Mouse (Mus musculus) kidney, embryonic 14.5 days (tissue): Measurements from ENCODE around the gene Mast3. TPM values are rescaled to one million over a fixed set of nuclear protein-coding genes. Genes with fewer than 3 reads are reported as not detected.

ENCODE experiments used
- ATAC-seq: fragments of 200-750 bp; cut with Nextera tagmentation; 2 replicates; pipeline ENCODE4 v1.8.0; 2017; ENCODE audit warnings: moderate number of reproducible peaks, mild to moderate bottlenecking, moderate TSS enrichment, moderate library complexity; ENCODE audit not compliant: low FRiP score, low TSS enrichment
- H3K27ac ChIP-seq: fragments of 300-500 bp; sonication (generic); 2 replicates; pipeline ENCODE4 v1.5.1; 2014; ENCODE audit warnings: low read depth, mild to moderate bottlenecking, low read length, moderate library complexity, mixed read lengths
- H3K27me3 ChIP-seq: fragments of 300-500 bp; sonication (generic); 2 replicates; pipeline ENCODE4 v1.6.1; 2014; ENCODE audit warnings: mild to moderate bottlenecking, low read length; ENCODE audit not compliant: control insufficient read depth, insufficient read depth
- H3K36me3 ChIP-seq: fragments of 300-500 bp; sonication (generic); 2 replicates; pipeline ENCODE4 v1.6.1; 2014; ENCODE audit warnings: low read length, mixed read lengths; ENCODE audit not compliant: control insufficient read depth, insufficient read depth
- H3K4me1 ChIP-seq: fragments of 300-500 bp; sonication (generic); 2 replicates; pipeline ENCODE4 v1.6.1; 2014; ENCODE audit warnings: low read length, mixed read lengths; ENCODE audit not compliant: control insufficient read depth, insufficient read depth
- H3K4me2 ChIP-seq: fragments of 300-500 bp; sonication (generic); replicated peaks from 2 replicates; pipeline ENCODE4 v1.6.1; 2014; ENCODE audit warnings: low read depth, mild to moderate bottlenecking, low read length
- H3K4me3 ChIP-seq: fragments of 300-500 bp; sonication (generic); 2 replicates; pipeline ENCODE4 v1.5.1; 2014; ENCODE audit warnings: mild to moderate bottlenecking, low read length
- H3K9ac ChIP-seq: fragments of 300-500 bp; sonication (generic); 2 replicates; pipeline ENCODE4 v1.6.1; 2014; ENCODE audit warnings: low read depth, mild to moderate bottlenecking, low read length, moderate library complexity
- H3K9me3 ChIP-seq: fragments of 300-500 bp; sonication (generic); 2 replicates; pipeline ENCODE4 v1.6.1; 2016; ENCODE audit warnings: low read length; ENCODE audit not compliant: control insufficient read depth
- WGBS: fragments of 180-500 bp; shearing (Covaris S2); extraction: QIAGEN DNeasy Blood & Tissue Kit; methylation state at CpG from one replicate; pipeline ENCODE4 v1.1.7; 2014; 5-methylcytosine and 5-hydroxymethylcytosine counted together
- polyA plus RNA-seq: library from polyadenylated mRNA; unstranded; fragments of >200 nt; fragmentation: Nextera tagmentation; extraction: Ambion mirVana; gene quantifications from 2 replicates; pipeline ENCODE4 v1.2.1, GENCODE M21; 2014

The Mast3 gene
- polyA plus RNA-seq, 1 experiment from 2014 or later: 17.2 TPM

DNA sequence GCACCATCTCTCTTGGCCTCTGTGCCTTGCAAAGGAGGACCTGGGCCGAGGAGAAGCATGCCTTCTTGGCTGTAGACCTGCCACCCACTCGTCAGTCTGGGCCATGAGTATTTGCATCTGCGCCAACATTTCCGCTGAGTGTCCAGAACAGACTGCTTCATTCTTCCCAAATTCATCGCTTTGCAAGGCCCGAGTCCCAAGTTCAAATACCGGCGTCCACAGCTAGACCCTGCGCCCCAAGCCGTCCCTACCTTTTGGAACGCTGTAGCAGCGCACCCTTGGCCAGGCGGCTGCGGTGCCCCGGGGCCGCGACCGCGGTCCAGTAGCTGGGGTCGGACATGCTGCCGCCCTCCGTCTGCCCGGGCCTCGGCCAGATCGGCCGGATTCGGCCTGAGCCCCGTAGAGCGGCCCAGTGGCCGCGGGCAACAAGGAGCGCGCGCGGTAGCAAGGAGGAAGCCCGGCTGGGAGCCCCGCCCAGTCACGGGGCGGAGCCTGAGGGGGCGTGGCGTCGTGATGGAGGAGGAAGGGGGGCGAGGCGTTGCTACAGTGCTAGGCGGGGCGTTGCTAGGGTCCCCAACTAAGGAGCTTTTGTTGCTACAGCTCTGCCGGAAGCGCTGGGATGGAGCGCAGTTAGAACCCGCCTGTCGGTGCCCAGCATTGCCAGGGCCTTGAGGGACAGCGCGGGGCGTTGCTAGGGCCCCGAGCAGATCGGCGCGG lies 12.7 kb downstream of the Mast3 start:
- H3K27me3 ChIP-seq: peaks cover 7% of the 10 kb centered on the region; the same call in 1 of the 2 replicates
- peaks cover 29% of the 10 kb centered on the region for H3K4me1 ChIP-seq
- peaks cover 10% of the 10 kb centered on the region for H3K36me3 ChIP-seq
- peak overlapping the region; percentile 81 for H3K27ac ChIP-seq
- H3K4me2 ChIP-seq: peak overlapping the region; percentile 84
- peak overlapping the region; percentile 71 for H3K4me3 ChIP-seq
- peak; percentile 82 for ATAC-seq
- WGBS: 4% methylated on average over 58 of the region's 58 CpGs
- H3K9ac ChIP-seq: peak overlapping the region; percentile 84
- no peaks in the 10 kb centered on the region for H3K9me3 ChIP-seq

DNA sequence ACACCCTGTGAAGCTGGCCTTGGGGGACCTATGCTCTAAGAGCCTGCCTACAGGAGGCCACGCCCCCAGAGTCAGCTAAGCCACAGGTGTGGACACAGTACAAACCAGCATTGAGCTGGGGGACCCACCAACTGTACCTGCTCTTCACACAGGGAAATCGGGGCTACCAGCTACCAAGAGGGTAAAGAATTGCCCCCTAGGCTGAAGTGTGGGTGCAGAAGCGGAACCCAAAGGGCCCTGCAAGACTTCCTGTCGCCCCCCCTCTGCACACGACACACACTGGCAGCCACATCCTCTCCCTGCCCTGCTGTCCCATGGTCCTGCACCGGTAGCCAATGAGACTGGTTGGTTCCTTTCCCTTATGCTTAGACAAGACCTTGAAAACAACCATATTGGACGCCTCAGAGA lies 13.6 kb downstream of the Mast3 start:
- Histone ChIP-seq H3K4me3 (peak overlapping the region; percentile 71), H3K27ac (peak overlapping the region; percentile 8; the same call in 1 of the 2 replicates), H3K27me3 (peaks cover 7% of the 10 kb centered on the region; the same call in 1 of the 2 replicates), H3K4me1 (peaks cover 29% of the 10 kb centered on the region), H3K36me3 (peaks cover 19% of the 10 kb centered on the region), H3K9me3 (no peaks in the 10 kb centered on the region), H3K4me2 (peak overlapping the region; percentile 84), H3K9ac (peak overlapping the region; percentile 84; the same call in 1 of the 2 replicates)
- 56% methylated on average over 7 of the region's 7 CpGs for WGBS
- no peak for ATAC-seq

DNA sequence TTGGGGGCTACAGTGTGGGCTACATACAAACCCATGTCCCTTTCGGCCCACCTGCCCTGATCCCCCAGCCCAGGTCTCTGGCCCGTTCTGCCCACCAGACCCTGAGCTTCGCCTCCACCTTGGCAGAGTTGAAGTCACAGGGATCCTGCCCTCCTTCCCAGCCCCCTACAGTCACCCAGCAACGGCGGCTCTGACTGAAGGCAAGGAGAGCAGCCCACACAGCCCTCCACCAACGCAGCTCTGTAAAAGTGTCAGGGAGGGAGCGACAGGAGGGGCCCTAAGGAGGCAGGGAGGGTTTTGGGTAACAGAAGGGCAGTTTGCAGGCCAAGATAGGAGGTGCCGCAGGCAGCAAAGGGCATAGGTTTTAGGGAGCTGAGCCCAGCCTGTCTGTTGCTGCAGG lies 14.0 kb downstream of the Mast3 start:
- H3K4me3 ChIP-seq: peak overlapping the region; percentile 71
- WGBS: 29% methylated on average over 8 of the region's 8 CpGs
- H3K9ac ChIP-seq: peak overlapping the region; percentile 84; the same call in 1 of the 2 replicates
- no peaks in the 10 kb centered on the region for H3K9me3 ChIP-seq
- H3K4me2 ChIP-seq: peak overlapping the region; percentile 84
- peaks cover 29% of the 10 kb centered on the region for H3K4me1 ChIP-seq
- no peak for ATAC-seq
- peaks cover 7% of the 10 kb centered on the region; the same call in 1 of the 2 replicates for H3K27me3 ChIP-seq
- H3K27ac ChIP-seq: peak overlapping the region; percentile 8; the same call in 1 of the 2 replicates
- H3K36me3 ChIP-seq: peaks cover 23% of the 10 kb centered on the region

DNA sequence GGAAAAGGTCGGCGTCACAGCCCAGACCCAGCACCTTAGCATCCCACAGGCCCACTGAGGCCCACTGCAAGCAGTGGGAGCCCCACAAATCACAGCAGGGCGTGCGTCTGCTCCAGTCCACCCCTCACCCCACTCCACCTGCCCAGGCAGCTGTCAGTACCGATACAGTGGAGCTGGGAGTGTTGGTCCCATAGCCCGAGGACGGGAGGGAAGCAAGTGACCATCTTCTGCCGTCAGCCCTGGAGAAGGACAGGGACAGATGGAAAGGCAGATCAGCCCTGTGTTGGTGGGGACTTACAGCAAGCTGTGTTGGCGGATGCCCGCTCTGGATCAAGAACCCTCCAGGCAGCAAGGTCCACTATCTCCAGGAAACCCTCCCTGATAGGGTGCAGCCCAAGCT lies 15.8 kb downstream of the Mast3 start:
- Histone ChIP-seq H3K4me3 (no peak overlapping the region), H3K9me3 (no peaks in the 10 kb centered on the region), H3K9ac (no peak overlapping the region), H3K27ac (no peak overlapping the region), H3K27me3 (peaks cover 3% of the 10 kb centered on the region; the same call in 1 of the 2 replicates), H3K36me3 (peaks cover 40% of the 10 kb centered on the region), H3K4me1 (peaks cover 29% of the 10 kb centered on the region), H3K4me2 (no peak overlapping the region)
- no peak for ATAC-seq
- 78% methylated on average over 10 of the region's 10 CpGs for WGBS

DNA sequence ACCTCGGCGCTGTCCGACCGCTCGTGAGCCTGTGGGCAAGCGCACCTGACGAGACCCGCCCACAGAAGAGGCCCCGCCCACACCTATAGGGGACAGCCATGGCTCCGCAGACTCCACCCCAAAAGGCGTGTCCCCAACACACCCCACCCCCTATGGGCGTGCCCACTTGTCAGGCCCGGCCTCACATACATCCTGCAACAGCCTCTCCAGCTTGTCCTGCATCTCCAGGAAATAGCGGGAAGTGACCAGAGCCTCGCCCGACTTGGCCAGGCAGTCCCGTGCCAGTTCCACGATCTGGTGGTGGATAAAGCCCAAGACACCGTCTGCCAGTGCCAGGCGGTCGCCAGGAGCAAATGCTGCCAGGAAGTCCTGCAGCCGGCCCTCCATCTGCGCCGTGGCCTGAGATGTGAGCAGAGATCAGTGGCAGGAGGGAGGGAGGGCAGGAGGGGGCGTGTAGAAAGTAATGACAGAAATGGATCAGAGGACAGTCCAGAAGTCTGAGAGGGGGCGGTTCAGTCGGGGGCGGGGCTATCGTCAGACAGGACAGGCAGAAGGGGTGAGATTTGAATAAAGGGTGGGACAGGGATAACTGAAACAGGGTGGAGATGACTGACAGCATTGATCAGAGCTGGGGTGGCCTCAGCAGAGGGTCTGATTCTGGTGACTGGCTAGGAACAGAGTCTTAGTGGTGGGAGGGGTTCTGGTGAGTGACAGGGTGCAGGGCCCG lies 16.8 kb downstream of the Mast3 start:
- Histone ChIP-seq H3K4me2 (peak overlapping the region; percentile 15; the same call in 1 of the 2 replicates), H3K9ac (no peak overlapping the region), H3K36me3 (peaks cover 49% of the 10 kb centered on the region), H3K4me1 (peaks cover 29% of the 10 kb centered on the region), H3K4me3 (no peak overlapping the region), H3K27me3 (no peaks in the 10 kb centered on the region), H3K9me3 (no peaks in the 10 kb centered on the region), H3K27ac (no peak overlapping the region)
- 0 out of 2 replicates have a peak, but pooled peaks have one; percentile 2 for ATAC-seq
- 27% methylated on average over 30 of the region's 30 CpGs for WGBS

DNA sequence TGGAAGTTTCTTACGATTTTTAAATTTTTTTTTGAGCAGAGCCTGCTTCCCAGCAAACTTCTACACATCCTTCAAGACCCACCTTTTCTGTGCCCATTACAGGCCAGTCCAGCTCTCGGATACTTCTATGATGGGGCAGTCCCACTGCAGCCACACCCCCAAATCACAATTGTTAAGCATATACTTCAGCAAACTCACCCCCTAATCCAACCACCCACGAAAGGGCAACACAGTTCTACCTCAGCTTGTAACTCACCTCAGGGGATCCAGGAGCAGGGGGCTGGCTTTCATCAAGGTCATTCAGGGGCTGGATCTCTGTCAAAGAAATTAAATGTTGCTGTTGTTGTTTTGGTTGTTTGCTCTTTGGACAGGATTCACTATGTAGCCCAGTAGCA lies 17.8 kb downstream of the Mast3 start:
- Histone ChIP-seq H3K9me3 (no peaks in the 10 kb centered on the region), H3K27me3 (no peaks in the 10 kb centered on the region), H3K4me2 (no peak overlapping the region), H3K4me3 (no peak overlapping the region), H3K4me1 (peaks cover 29% of the 10 kb centered on the region), H3K36me3 (peaks cover 53% of the 10 kb centered on the region), H3K9ac (no peak overlapping the region), H3K27ac (no peak overlapping the region)
- ATAC-seq: no peak
- 93% methylated on average over 3 of the region's 3 CpGs for WGBS

DNA sequence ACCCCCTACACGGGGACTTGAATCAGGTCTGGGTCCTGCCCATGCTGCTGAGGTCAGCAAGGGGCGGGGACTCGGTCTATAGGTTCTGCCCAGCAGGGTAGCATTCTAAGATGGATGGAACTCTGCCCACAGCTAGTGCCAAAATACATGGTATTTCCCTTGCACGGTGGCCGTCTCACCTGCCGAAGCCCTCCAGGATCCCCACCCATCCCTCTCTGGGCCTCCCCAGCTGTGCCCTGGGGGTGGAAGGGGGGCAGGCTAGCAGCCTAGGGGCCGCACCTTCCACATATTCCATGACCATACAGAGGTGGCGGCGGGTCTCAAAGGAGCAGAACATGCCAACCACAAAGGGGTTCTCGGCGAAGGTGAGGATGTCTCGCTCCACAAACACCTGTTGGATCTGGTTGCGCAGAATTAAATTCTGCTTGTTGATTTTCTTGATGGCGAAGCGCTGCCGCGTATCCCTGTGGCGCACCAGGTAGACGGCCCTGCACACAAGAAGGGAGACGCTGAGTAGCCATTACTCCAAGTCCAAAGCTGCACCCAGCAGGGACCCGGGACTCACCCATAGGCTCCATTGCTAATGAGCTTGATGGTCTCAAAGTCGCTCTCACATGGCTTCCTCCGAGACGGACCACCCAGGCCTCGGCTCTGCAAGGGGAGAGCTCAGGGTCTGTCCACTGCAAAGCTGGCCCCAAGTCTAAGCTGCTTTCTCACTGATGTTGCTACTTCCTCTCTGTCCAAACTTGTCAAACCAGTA lies 18.4 kb downstream of the Mast3 start:
- 88% methylated on average over 25 of the region's 25 CpGs for WGBS
- H3K9ac ChIP-seq: no peak overlapping the region
- no peak overlapping the region for H3K27ac ChIP-seq
- H3K27me3 ChIP-seq: no peaks in the 10 kb centered on the region
- peaks cover 56% of the 10 kb centered on the region for H3K36me3 ChIP-seq
- no peak for ATAC-seq
- H3K4me2 ChIP-seq: no peak overlapping the region
- H3K9me3 ChIP-seq: no peaks in the 10 kb centered on the region
- H3K4me1 ChIP-seq: peaks cover 25% of the 10 kb centered on the region
- H3K4me3 ChIP-seq: no peak overlapping the region

DNA sequence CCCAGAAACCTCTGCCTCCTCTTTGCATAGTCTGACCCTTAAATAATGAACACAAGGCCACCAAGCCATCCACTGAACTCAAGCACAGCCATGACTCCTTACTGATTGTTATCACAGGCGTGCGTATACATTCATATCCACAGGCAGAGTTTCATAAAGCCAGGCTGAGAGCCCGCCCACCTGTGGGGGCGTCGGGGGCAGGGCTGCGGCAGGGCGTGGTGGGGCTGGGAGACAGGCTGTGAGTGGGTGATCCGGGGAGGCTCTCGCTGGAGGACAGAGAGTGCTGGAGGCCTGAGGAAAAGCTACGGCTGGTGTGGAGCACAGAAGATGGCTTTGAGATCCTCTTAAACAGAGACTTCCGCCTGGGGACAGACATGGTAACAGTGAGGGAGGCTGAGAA lies 24.8 kb downstream of the Mast3 start:
- Histone ChIP-seq H3K4me1 (peaks cover 16% of the 10 kb centered on the region), H3K9me3 (no peaks in the 10 kb centered on the region), H3K27me3 (no peaks in the 10 kb centered on the region), H3K9ac (no peak overlapping the region), H3K4me2 (no peak overlapping the region), H3K36me3 (peaks cover 54% of the 10 kb centered on the region), H3K4me3 (no peak overlapping the region), H3K27ac (no peak overlapping the region)
- 72% methylated on average over 11 of the region's 11 CpGs for WGBS
- ATAC-seq: no peak
